Mouse (Mus musculus) midbrain, embryonic 16.5 days (tissue): ENCODE data around the gene Ppfibp1. TPM values are rescaled to one million over a fixed set of nuclear protein-coding genes. Genes with fewer than 3 reads are reported as not detected.

Source experiments
- ATAC-seq: fragments of 200-750 bp; cut with Nextera tagmentation; 2 replicates; pipeline ENCODE4 v1.8.0; 2017; ENCODE audit warnings: moderate TSS enrichment
- H3K27ac ChIP-seq: fragments of 300-500 bp; sonication (generic); 2 replicates; pipeline ENCODE4 v1.5.1; 2014; ENCODE audit warnings: mild to moderate bottlenecking, low read length, mixed read lengths
- H3K27me3 ChIP-seq: fragments of 300-500 bp; sonication (generic); 2 replicates; pipeline ENCODE4 v1.6.1; 2014; ENCODE audit warnings: low read depth, low read length, mixed read lengths; ENCODE audit not compliant: control insufficient read depth, insufficient read depth
- H3K36me3 ChIP-seq: fragments of 300-500 bp; sonication (generic); 2 replicates; pipeline ENCODE4 v1.6.1; 2014; ENCODE audit warnings: mild to moderate bottlenecking, low read length, moderate library complexity, mixed read lengths; ENCODE audit not compliant: control insufficient read depth, insufficient read depth
- H3K4me1 ChIP-seq: fragments of 300-500 bp; sonication (generic); 2 replicates; pipeline ENCODE4 v1.6.1; 2014; ENCODE audit warnings: mild to moderate bottlenecking, low read length, mixed read lengths; ENCODE audit not compliant: control insufficient read depth, insufficient read depth
- H3K4me2 ChIP-seq: fragments of 300-500 bp; sonication (generic); 2 replicates; pipeline ENCODE4 v1.6.1; 2014; ENCODE audit warnings: mild to moderate bottlenecking, low read length, mixed read lengths
- H3K4me3 ChIP-seq: fragments of 300-500 bp; sonication (generic); 2 replicates; pipeline ENCODE4 v1.5.1; 2014; ENCODE audit warnings: low read depth, mild to moderate bottlenecking, low read length, moderate library complexity, mixed read lengths
- H3K9ac ChIP-seq: fragments of 300-500 bp; sonication (generic); 2 replicates; pipeline ENCODE4 v1.6.1; 2014; ENCODE audit warnings: low read depth, low read length, mixed read lengths
- H3K9me3 ChIP-seq: fragments of 300-500 bp; sonication (generic); replicated peaks from 2 replicates; pipeline ENCODE4 v1.6.1; 2014; ENCODE audit warnings: mild to moderate bottlenecking, low read length, mixed read lengths; ENCODE audit not compliant: control insufficient read depth, poor library complexity, severe bottlenecking
- WGBS: fragments of 180-500 bp; shearing (Covaris S2); extraction: QIAGEN DNeasy Blood & Tissue Kit; methylation state at CpG from one replicate; pipeline ENCODE4 v1.1.7; 2014; 5-methylcytosine and 5-hydroxymethylcytosine counted together
- polyA plus RNA-seq: library from polyadenylated mRNA; unstranded; fragments of >200 nt; fragmentation: Nextera tagmentation; extraction: Ambion mirVana; gene quantifications from 2 replicates; pipeline ENCODE4 v1.2.1, GENCODE M21; 2015

Ppfibp1 gene
- polyA plus RNA-seq, 1 experiment from 2014 or later, result 19.6 TPM

- no peaks in the 10 kb centered on the region for H3K27me3 ChIP-seq
- no peak overlapping the region for H3K4me2 ChIP-seq
- no peak overlapping the region for H3K9ac ChIP-seq
- no peaks in the 10 kb centered on the region for H3K4me1 ChIP-seq
- 91% methylated on average over 4 of the region's 4 CpGs for WGBS
- H3K36me3 ChIP-seq, result no peaks in the 10 kb centered on the region
- no peak overlapping the region for H3K4me3 ChIP-seq
- ATAC-seq, result no peak
- H3K27ac ChIP-seq, result no peak overlapping the region
- H3K9me3 ChIP-seq, result no peaks in the 10 kb centered on the region
Measured at GRCm38 (mm10) chr6:146998710-146999109, 110.4 kb downstream of the Ppfibp1 start.

- ATAC-seq, result no peak
Measured at GRCm38 (mm10) chr6:146999302-146999701, 111.0 kb downstream of the Ppfibp1 start.

DNA sequence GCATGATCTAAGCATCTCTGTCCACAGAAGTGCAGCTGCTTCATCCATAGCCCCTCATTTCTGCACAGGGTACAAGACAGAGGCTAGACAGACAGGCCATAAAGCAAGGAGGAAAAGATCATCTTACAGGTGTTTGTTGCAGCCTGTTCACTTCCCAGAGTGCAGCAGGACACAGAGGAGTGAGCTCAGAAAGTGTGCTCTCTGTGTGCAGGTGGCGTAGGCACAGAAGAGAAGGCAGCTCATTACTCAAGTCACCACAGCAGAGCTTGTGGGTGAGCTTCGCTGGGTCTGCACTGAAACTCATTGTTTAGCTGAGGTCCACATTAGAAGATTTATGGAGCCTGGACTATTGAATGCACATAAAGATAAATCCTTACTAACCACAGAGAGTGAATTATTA lies 111.5 kb downstream of the Ppfibp1 start:
- no peak for ATAC-seq
- Histone ChIP-seq H3K27me3 (no peaks in the 10 kb centered on the region), H3K27ac (no peak overlapping the region), H3K4me3 (no peak overlapping the region), H3K4me1 (no peaks in the 10 kb centered on the region), H3K9me3 (no peaks in the 10 kb centered on the region), H3K36me3 (no peaks in the 10 kb centered on the region), H3K4me2 (no peak overlapping the region), H3K9ac (no peak overlapping the region)
- 84% methylated on average over 2 of the region's 2 CpGs for WGBS

More at GRCm38 (mm10) chr6:146999302-146999701, 111.0 kb downstream of the Ppfibp1 start:
- Histone ChIP-seq H3K9me3 (no peaks in the 10 kb centered on the region), H3K27ac (no peak overlapping the region), H3K27me3 (no peaks in the 10 kb centered on the region), H3K36me3 (no peaks in the 10 kb centered on the region), H3K9ac (no peak overlapping the region), H3K4me1 (no peaks in the 10 kb centered on the region), H3K4me3 (no peak overlapping the region), H3K4me2 (no peak overlapping the region)
- WGBS, result 88% methylated on average over 9 of the region's 9 CpGs

DNA sequence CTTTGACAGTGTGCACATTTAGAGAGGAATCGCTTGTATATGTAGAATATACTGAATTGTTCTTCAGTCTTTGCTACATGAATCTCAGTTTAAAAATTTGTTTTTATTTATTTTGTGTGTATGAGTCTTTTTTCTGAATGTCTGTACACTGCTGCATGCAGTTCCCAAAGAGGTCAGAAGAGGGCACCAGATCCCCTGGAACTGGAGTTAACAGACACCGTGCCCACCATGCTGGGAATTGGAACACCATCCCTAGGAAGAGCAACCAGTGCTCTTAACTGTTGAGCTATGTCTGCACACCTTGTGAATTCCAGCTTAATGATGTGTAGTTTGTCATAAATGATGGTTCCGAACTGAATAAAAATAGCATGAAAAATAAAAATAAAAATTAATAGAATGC lies 119.9 kb downstream of the Ppfibp1 start:
- H3K27me3 ChIP-seq, result no peaks in the 10 kb centered on the region
- no peak overlapping the region for H3K9ac ChIP-seq
- H3K4me3 ChIP-seq, result no peak overlapping the region
- H3K4me1 ChIP-seq, result no peaks in the 10 kb centered on the region
- no peak overlapping the region for H3K4me2 ChIP-seq
- H3K27ac ChIP-seq, result no peak overlapping the region
- H3K36me3 ChIP-seq, result no peaks in the 10 kb centered on the region
- no peaks in the 10 kb centered on the region for H3K9me3 ChIP-seq
- ATAC-seq, result no peak
- WGBS, result 59% methylated on average over 3 of the region's 3 CpGs

DNA sequence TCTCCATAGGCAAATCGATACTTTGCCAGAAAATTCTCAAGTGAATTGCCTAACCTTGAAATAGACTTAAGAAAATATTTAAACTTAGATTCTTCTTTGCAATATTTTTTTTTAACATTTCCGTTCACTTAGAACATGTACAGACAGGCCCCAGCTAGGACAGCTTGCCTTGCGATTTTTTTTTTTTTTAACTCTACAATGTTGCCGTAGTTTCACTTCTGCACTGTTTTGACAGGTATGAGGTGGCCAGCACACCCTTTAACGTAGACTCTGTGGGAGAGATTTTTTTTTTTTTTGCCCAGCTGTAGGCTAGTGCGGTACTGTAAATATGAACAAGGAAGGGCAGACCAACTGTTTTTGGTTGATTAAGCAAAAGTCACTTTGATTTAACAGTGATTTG lies 122.1 kb downstream of the Ppfibp1 start:
- H3K4me1 ChIP-seq, result no peaks in the 10 kb centered on the region
- no peak for ATAC-seq
- no peaks in the 10 kb centered on the region for H3K9me3 ChIP-seq
- no peaks in the 10 kb centered on the region for H3K27me3 ChIP-seq
- H3K36me3 ChIP-seq, result no peaks in the 10 kb centered on the region
- 95% methylated on average over 6 of the region's 6 CpGs for WGBS
- H3K4me2 ChIP-seq, result no peak overlapping the region
- H3K4me3 ChIP-seq, result no peak overlapping the region
- H3K9ac ChIP-seq, result no peak overlapping the region
- no peak overlapping the region for H3K27ac ChIP-seq

- Histone ChIP-seq H3K27me3 (no peaks in the 10 kb centered on the region), H3K9me3 (no peaks in the 10 kb centered on the region), H3K27ac (no peak overlapping the region), H3K36me3 (no peaks in the 10 kb centered on the region), H3K4me1 (no peaks in the 10 kb centered on the region), H3K9ac (no peak overlapping the region), H3K4me3 (no peak overlapping the region), H3K4me2 (no peak overlapping the region)
- no peak for ATAC-seq
- 91% methylated on average over 15 of the region's 15 CpGs for WGBS
Measured at GRCm38 (mm10) chr6:147010811-147011520, 122.7 kb downstream of the Ppfibp1 start.

- Histone ChIP-seq H3K4me1 (no peaks in the 10 kb centered on the region), H3K9me3 (no peaks in the 10 kb centered on the region), H3K4me2 (no peak overlapping the region), H3K36me3 (no peaks in the 10 kb centered on the region), H3K27ac (no peak overlapping the region), H3K4me3 (no peak overlapping the region), H3K27me3 (no peaks in the 10 kb centered on the region), H3K9ac (no peak overlapping the region)
- ATAC-seq, result no peak
- WGBS, result 63% methylated on average over 6 of the region's 6 CpGs
Measured at GRCm38 (mm10) chr6:147011555-147011954, 123.3 kb downstream of the Ppfibp1 start.

- no peaks in the 10 kb centered on the region for H3K27me3 ChIP-seq
- no peak overlapping the region for H3K9ac ChIP-seq
- H3K4me2 ChIP-seq, result no peak overlapping the region
- H3K9me3 ChIP-seq, result no peaks in the 10 kb centered on the region
- 77% methylated on average over 6 of the region's 6 CpGs for WGBS
- no peak overlapping the region for H3K4me3 ChIP-seq
- H3K27ac ChIP-seq, result no peak overlapping the region
- no peaks in the 10 kb centered on the region for H3K4me1 ChIP-seq
- no peak for ATAC-seq
- no peaks in the 10 kb centered on the region for H3K36me3 ChIP-seq
Measured at GRCm38 (mm10) chr6:147011977-147012376, 123.7 kb downstream of the Ppfibp1 start.

DNA sequence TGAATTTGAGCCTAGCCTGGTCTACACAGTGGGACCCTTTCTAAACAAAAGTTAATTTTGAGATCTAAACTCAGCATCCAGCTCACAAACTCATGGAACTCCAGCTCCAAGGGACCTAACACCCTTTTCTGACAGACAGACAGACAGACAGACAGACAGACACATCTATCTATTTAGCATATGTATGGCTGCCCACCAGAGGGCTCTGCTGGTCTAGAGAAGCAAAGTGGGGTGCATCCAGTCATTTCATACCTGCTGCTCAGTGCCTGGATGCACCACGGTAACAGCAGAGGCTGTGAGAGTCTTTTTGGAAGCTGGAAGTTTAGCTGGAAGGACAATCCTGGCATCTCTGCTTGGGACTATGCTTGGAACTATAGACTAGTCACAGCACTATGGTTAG lies 125.3 kb downstream of the Ppfibp1 start:
- no peaks in the 10 kb centered on the region for H3K4me1 ChIP-seq
- WGBS, result 89% methylated on average over 1 of the region's 1 CpGs
- no peak overlapping the region for H3K27ac ChIP-seq
- H3K4me2 ChIP-seq, result no peak overlapping the region
- no peaks in the 10 kb centered on the region for H3K9me3 ChIP-seq
- H3K9ac ChIP-seq, result no peak overlapping the region
- no peaks in the 10 kb centered on the region for H3K36me3 ChIP-seq
- ATAC-seq, result no peak
- no peak overlapping the region for H3K4me3 ChIP-seq
- H3K27me3 ChIP-seq, result no peaks in the 10 kb centered on the region
